Mouse (Mus musculus): Measurements from ENCODE around the gene Rnf135. TPM values are rescaled to one million over a fixed set of nuclear protein-coding genes. Genes with fewer than 3 reads are reported as not detected.

Gene Rnf135
- polyA plus RNA-seq, 1 experiment from 2014 or later: 14.5 TPM

- Histone ChIP-seq H3K27me3 (ENCODE audit: control insufficient read depth, insufficient read depth, low read length) (no peaks in the 10 kb centered on the region), H3K9me3 (replicated peaks; ENCODE audit: control insufficient read depth, low read length) (no peaks in the 10 kb centered on the region), H3K9ac (ENCODE audit: low read length) (no peak overlapping the region), H3K4me3 (ENCODE audit: low read length) (no peak overlapping the region), H3K36me3 (ENCODE audit: control insufficient read depth, insufficient read depth) (peaks cover 14% of the 10 kb centered on the region), H3K27ac (ENCODE audit: low read length) (no peak overlapping the region), H3K4me2 (ENCODE audit: low read depth, low read length) (no peak overlapping the region), H3K4me1 (ENCODE audit: control insufficient read depth, insufficient read depth, low read length) (no peaks in the 10 kb centered on the region)
- no peak for ATAC-seq (replicated peaks; ENCODE audit: extremely low read depth, insufficient read depth, low FRiP score)
- 65% methylated on average over 3 of the region's 3 CpGs for WGBS
Measured at GRCm38 (mm10) chr11:80237278-80237677, 53.6 kb downstream of the Rnf135 start.

GRCm38 (mm10) chr11:80238306-80238705 is 54.7 kb downstream of the Rnf135 start:
- Histone ChIP-seq H3K27me3 (ENCODE audit: control insufficient read depth, insufficient read depth, low read length) (no peaks in the 10 kb centered on the region), H3K4me3 (ENCODE audit: low read length) (no peak overlapping the region), H3K9me3 (replicated peaks; ENCODE audit: control insufficient read depth, low read length) (no peaks in the 10 kb centered on the region), H3K9ac (ENCODE audit: low read length) (no peak overlapping the region), H3K27ac (ENCODE audit: low read length) (no peak overlapping the region), H3K4me1 (ENCODE audit: control insufficient read depth, insufficient read depth, low read length) (no peaks in the 10 kb centered on the region), H3K4me2 (ENCODE audit: low read depth, low read length) (no peak overlapping the region), H3K36me3 (ENCODE audit: control insufficient read depth, insufficient read depth) (peaks cover 22% of the 10 kb centered on the region)
- 63% methylated on average over 4 of the region's 4 CpGs for WGBS
- no peak for ATAC-seq (replicated peaks; ENCODE audit: extremely low read depth, insufficient read depth, low FRiP score)

DNA sequence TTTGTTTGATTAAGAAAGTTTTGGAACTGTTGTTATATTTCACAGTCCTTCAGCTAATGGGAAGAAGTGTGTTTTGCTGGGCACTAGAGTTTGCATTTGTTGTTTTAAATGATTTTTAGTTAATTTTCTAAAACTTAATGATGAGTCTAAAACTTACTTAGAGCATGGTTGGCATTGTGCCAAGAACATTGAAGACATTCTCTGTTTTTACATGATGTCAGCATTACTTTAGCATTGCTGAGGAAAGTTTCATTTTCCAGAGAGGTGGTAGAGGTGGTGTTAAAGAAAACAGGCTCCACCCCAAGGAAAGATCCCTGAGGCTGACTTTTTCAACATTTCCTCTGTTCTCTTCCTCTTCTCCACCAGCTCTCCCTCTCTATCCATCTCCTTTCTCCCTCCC is 63.4 kb downstream of the Rnf135 start:
- Histone ChIP-seq H3K4me1 (ENCODE audit: control insufficient read depth, insufficient read depth, low read length) (peaks cover 9% of the 10 kb centered on the region), H3K9ac (ENCODE audit: low read length) (no peak overlapping the region), H3K4me2 (ENCODE audit: low read depth, low read length) (no peak overlapping the region), H3K9me3 (replicated peaks; ENCODE audit: control insufficient read depth, low read length) (no peaks in the 10 kb centered on the region), H3K4me3 (ENCODE audit: low read length) (no peak overlapping the region), H3K27ac (ENCODE audit: low read length) (no peak overlapping the region), H3K36me3 (ENCODE audit: control insufficient read depth, insufficient read depth) (peaks cover 65% of the 10 kb centered on the region), H3K27me3 (ENCODE audit: control insufficient read depth, insufficient read depth, low read length) (no peaks in the 10 kb centered on the region)
- ATAC-seq (replicated peaks; ENCODE audit: extremely low read depth, insufficient read depth, low FRiP score): no peak

DNA sequence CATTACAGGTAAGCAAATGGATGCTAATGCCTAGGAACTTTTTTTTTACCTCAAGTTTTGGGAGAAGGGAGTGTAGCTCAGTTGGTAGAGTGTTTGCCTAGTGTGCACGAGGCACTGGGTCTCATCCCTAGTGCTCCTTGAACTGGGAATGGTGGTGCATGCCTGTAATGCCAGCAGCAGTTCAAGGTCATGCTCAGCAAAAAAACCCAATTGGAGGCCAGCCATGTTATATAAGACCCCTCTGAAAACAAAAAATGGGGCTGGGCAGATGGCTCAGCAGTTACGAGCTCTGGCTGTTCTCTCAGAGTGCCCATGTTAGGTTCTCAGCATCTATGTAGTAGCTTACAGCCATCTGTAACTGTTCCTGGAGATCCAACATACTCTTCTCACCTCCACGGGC is 64.9 kb downstream of the Rnf135 start:
- no peak overlapping the region for H3K9ac ChIP-seq (ENCODE audit: low read length)
- H3K4me2 ChIP-seq (ENCODE audit: low read depth, low read length): no peak overlapping the region
- H3K27ac ChIP-seq (ENCODE audit: low read length): no peak overlapping the region
- no peak overlapping the region for H3K4me3 ChIP-seq (ENCODE audit: low read length)
- WGBS: 84% methylated on average over 3 of the region's 3 CpGs
- peaks cover 9% of the 10 kb centered on the region for H3K4me1 ChIP-seq (ENCODE audit: control insufficient read depth, insufficient read depth, low read length)
- no peaks in the 10 kb centered on the region for H3K27me3 ChIP-seq (ENCODE audit: control insufficient read depth, insufficient read depth, low read length)
- peaks cover 54% of the 10 kb centered on the region for H3K36me3 ChIP-seq (ENCODE audit: control insufficient read depth, insufficient read depth)
- ATAC-seq (replicated peaks; ENCODE audit: extremely low read depth, insufficient read depth, low FRiP score): no peak
- H3K9me3 ChIP-seq (replicated peaks; ENCODE audit: control insufficient read depth, low read length): no peaks in the 10 kb centered on the region

Other genes starting within 250 kb of the Rnf135 start
- 30.1 and 34.1 TPM in 2 replicates for gene Utp6, start 221.5 kb upstream of the Rnf135 start, polyA plus RNA-seq (2015; fragmentation: Nextera tagmentation; extraction: Ambion mirVana)
- 12.7 and 13.9 TPM in 2 replicates for gene Suz12, start 190.7 kb upstream of the Rnf135 start, polyA plus RNA-seq (2015; fragmentation: Nextera tagmentation; extraction: Ambion mirVana)
- gene Crlf3, start 102.9 kb upstream of the Rnf135 start, polyA plus RNA-seq (2015; fragmentation: Nextera tagmentation; extraction: Ambion mirVana): 32.0 and 42.8 TPM in 2 replicates
- gene Atad5, start 94.5 kb upstream of the Rnf135 start, polyA plus RNA-seq (2015; fragmentation: Nextera tagmentation; extraction: Ambion mirVana): 4.6 and 5.0 TPM in 2 replicates
- gene Tefm, start 41.7 kb upstream of the Rnf135 start, polyA plus RNA-seq (2015; fragmentation: Nextera tagmentation; extraction: Ambion mirVana): 31.9 and 35.5 TPM in 2 replicates
- 1.7 and 1.8 TPM in 2 replicates for gene Adap2, start 29.7 kb upstream of the Rnf135 start, polyA plus RNA-seq (2015; fragmentation: Nextera tagmentation; extraction: Ambion mirVana)
- 63.6 and 69.9 TPM in 2 replicates for gene Rhot1, start 25.2 kb downstream of the Rnf135 start, polyA plus RNA-seq (2015; fragmentation: Nextera tagmentation; extraction: Ambion mirVana)
- gene Rhbdl3, start 117.1 kb downstream of the Rnf135 start, polyA plus RNA-seq (2015; fragmentation: Nextera tagmentation; extraction: Ambion mirVana): 1.9 and 3.1 TPM in 2 replicates
- 14.7 and 17.7 TPM in 2 replicates for gene 5730455P16Rik, start 194.2 kb downstream of the Rnf135 start, polyA plus RNA-seq (2015; fragmentation: Nextera tagmentation; extraction: Ambion mirVana)
- 141 and 155 TPM in 2 replicates for gene Zfp207, start 199.4 kb downstream of the Rnf135 start, polyA plus RNA-seq (2015; fragmentation: Nextera tagmentation; extraction: Ambion mirVana)
- gene Psmd11, start 244.8 kb downstream of the Rnf135 start, polyA plus RNA-seq (2015; fragmentation: Nextera tagmentation; extraction: Ambion mirVana): 189 and 197 TPM in 2 replicates